Mouse (Mus musculus): ENCODE data around the gene Rspo1.

DNA sequence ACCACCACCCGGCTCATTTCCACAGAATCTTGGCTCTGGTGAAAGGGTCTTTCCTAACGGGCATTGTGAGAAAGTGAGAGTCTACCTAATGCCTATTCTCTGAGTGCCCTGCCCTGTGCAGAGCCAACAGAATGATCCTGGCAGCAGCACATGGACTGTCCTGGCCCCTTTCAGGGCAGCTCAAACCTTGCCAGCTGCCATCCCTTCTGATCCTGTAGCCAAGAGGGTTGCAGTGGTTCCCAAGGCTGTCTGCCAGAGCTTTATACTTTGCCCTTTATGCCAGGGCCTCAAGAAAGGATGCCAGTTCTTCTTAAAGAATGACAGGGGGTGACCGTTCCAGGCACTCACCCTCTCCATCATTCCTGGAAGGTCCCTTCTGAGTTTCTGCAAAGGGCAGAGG is 36.7 kb upstream of the Rspo1 start:
- TF ChIP-seq CTCF (conservative IDR thresholded peaks at IDR 0.05; ENCODE audit: low read length) (no peak), NANOG (IDR thresholded peaks at IDR 0.05; ENCODE audit: borderline replicate concordance, low read length) (no peak), POU5F1 (IDR thresholded peaks at IDR 0.05; ENCODE audit: borderline replicate concordance, low read length) (no peak)
